Mouse (Mus musculus) retina, adult 2 months (tissue): ENCODE measurements around the gene Eif5a.

Experiments
- DNase-seq: peaks from one replicate; pipeline ENCODE4 v3.0.0-alpha.2; 2012; ENCODE audit warnings: low read depth, low spot score

The Eif5a gene

GRCm38 (mm10) chr11:69876867-69877266, 44.9 kb downstream of the Eif5a start:
- DNase-seq: peak; percentile 60

GRCm38 (mm10) chr11:69876186-69876585, 45.6 kb downstream of the Eif5a start:
- no peak for DNase-seq

GRCm38 (mm10) chr11:69872451-69872850, 49.3 kb downstream of the Eif5a start:
- DNase-seq: no peak

GRCm38 (mm10) chr11:69871822-69872221, 49.9 kb downstream of the Eif5a start:
- no peak for DNase-seq

GRCm38 (mm10) chr11:69870289-69871069, 51.3 kb downstream of the Eif5a start:
- DNase-seq: no peak

- no peak for DNase-seq
Measured at GRCm38 (mm10) chr11:69867335-69867734, 54.4 kb downstream of the Eif5a start.
